Mouse (Mus musculus): ENCODE results near the gene Cmss1.

DNA sequence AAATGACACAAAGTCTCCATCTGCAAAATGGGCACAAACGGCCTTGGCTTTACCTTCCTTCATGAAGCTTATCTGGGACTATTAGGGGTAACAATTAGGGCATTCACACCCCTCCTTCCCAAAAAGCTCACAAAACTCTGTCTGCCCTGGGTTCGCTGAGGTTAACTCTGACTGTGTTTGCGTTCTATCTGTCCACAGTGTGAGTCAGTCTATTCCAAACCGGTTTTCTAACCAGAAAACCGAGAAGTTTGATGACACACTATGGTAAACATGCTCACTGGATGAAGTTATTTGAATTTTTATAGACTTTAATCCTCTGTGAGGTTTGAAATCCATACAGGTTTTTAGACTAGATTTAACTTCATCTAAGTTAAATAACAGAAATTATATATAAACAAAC lies 81.6 kb downstream of the Cmss1 start:
- TF ChIP-seq POLR2A (IDR thresholded peaks at IDR 0.05; ENCODE audit: extremely low read depth, insufficient read depth, low read length) = no peak
- no peak for TF ChIP-seq CTCF (IDR thresholded peaks at IDR 0.05; ENCODE audit: low read depth, low read length)
